Mouse (Mus musculus): ENCODE results near the gene Gm3417. TPM values are rescaled to one million over a fixed set of nuclear protein-coding genes. Genes with fewer than 3 reads are reported as not detected.
"Not testable (repeated sequence)": the region's sequence is repeated elsewhere in the genome, so short reads cannot be mapped to it uniquely, and the experiment has no call there.

The Gm3417 gene
- polyA plus RNA-seq, 1 experiment from 2014 or later: 0.30 TPM

GRCm38 (mm10) chr17:14994140-14994539 lies 15.6 kb upstream of the Gm3417 start:
- not testable (repeated sequence) for H3K4me3 ChIP-seq (replicated peaks; ENCODE audit: low read length); H3K36me3 ChIP-seq (ENCODE audit: control insufficient read depth, insufficient read depth, low read length); ATAC-seq (ENCODE audit: insufficient read depth, low FRiP score); H3K27me3 ChIP-seq (ENCODE audit: control insufficient read depth, insufficient read depth, low read length); H3K9ac ChIP-seq (ENCODE audit: low read length); H3K9me3 ChIP-seq (replicated peaks; ENCODE audit: control insufficient read depth, low read length); H3K4me2 ChIP-seq (ENCODE audit: low read depth, low read length); H3K27ac ChIP-seq (ENCODE audit: low read length); H3K4me1 ChIP-seq (ENCODE audit: control insufficient read depth, insufficient read depth, low read length)
- no CpG with 5 or more reads among the region's 5 CpGs for WGBS

- H3K4me2 ChIP-seq (ENCODE audit: low read depth, low read length); H3K27me3 ChIP-seq (ENCODE audit: control insufficient read depth, insufficient read depth, low read length); H3K9me3 ChIP-seq (replicated peaks; ENCODE audit: control insufficient read depth, low read length); H3K9ac ChIP-seq (ENCODE audit: low read length); H3K4me3 ChIP-seq (replicated peaks; ENCODE audit: low read length); H3K27ac ChIP-seq (ENCODE audit: low read length); H3K4me1 ChIP-seq (ENCODE audit: control insufficient read depth, insufficient read depth, low read length); H3K36me3 ChIP-seq (ENCODE audit: control insufficient read depth, insufficient read depth, low read length): not testable (repeated sequence)
- ATAC-seq (ENCODE audit: insufficient read depth, low FRiP score): peak; percentile 88
- no CpG with 5 or more reads among the region's 47 CpGs for WGBS
Observed at GRCm38 (mm10) chr17:14993139-14993832, 14.7 kb upstream of the Gm3417 start.

GRCm38 (mm10) chr17:14992522-14993138 lies 14.0 kb upstream of the Gm3417 start:
- not testable (repeated sequence) for H3K27me3 ChIP-seq (ENCODE audit: control insufficient read depth, insufficient read depth, low read length); H3K9ac ChIP-seq (ENCODE audit: low read length); H3K4me2 ChIP-seq (ENCODE audit: low read depth, low read length); H3K27ac ChIP-seq (ENCODE audit: low read length); H3K9me3 ChIP-seq (replicated peaks; ENCODE audit: control insufficient read depth, low read length); H3K4me1 ChIP-seq (ENCODE audit: control insufficient read depth, insufficient read depth, low read length); H3K36me3 ChIP-seq (ENCODE audit: control insufficient read depth, insufficient read depth, low read length); H3K4me3 ChIP-seq (replicated peaks; ENCODE audit: low read length)
- ATAC-seq (ENCODE audit: insufficient read depth, low FRiP score): peak; percentile 85
- no CpG with 5 or more reads among the region's 98 CpGs for WGBS

GRCm38 (mm10) chr17:14990116-14990702 lies 11.6 kb upstream of the Gm3417 start:
- not testable (repeated sequence) for H3K27me3 ChIP-seq (ENCODE audit: control insufficient read depth, insufficient read depth, low read length); H3K4me3 ChIP-seq (replicated peaks; ENCODE audit: low read length); H3K9me3 ChIP-seq (replicated peaks; ENCODE audit: control insufficient read depth, low read length); ATAC-seq (ENCODE audit: insufficient read depth, low FRiP score); H3K4me1 ChIP-seq (ENCODE audit: control insufficient read depth, insufficient read depth, low read length); H3K9ac ChIP-seq (ENCODE audit: low read length); H3K36me3 ChIP-seq (ENCODE audit: control insufficient read depth, insufficient read depth, low read length); H3K4me2 ChIP-seq (ENCODE audit: low read depth, low read length); H3K27ac ChIP-seq (ENCODE audit: low read length)
- 79% methylated on average over 4 of the region's 5 CpGs for WGBS

- not testable (repeated sequence) for ATAC-seq (ENCODE audit: insufficient read depth, low FRiP score)
Observed at GRCm38 (mm10) chr17:14977718-14978361, 750 bp downstream of the Gm3417 start.

GRCm38 (mm10) chr17:14968373-14968913 lies 10.1 kb downstream of the Gm3417 start:
- H3K27me3 ChIP-seq (ENCODE audit: control insufficient read depth, insufficient read depth, low read length); H3K9ac ChIP-seq (ENCODE audit: low read length); H3K4me1 ChIP-seq (ENCODE audit: control insufficient read depth, insufficient read depth, low read length); H3K36me3 ChIP-seq (ENCODE audit: control insufficient read depth, insufficient read depth, low read length); ATAC-seq (ENCODE audit: insufficient read depth, low FRiP score); H3K4me2 ChIP-seq (ENCODE audit: low read depth, low read length); H3K9me3 ChIP-seq (replicated peaks; ENCODE audit: control insufficient read depth, low read length); H3K4me3 ChIP-seq (replicated peaks; ENCODE audit: low read length); H3K27ac ChIP-seq (ENCODE audit: low read length): not testable (repeated sequence)
- WGBS: no CpG with 5 or more reads among the region's 6 CpGs

More at GRCm38 (mm10) chr17:14977718-14978361, 750 bp downstream of the Gm3417 start:
- H3K4me1 ChIP-seq (ENCODE audit: control insufficient read depth, insufficient read depth, low read length); H3K36me3 ChIP-seq (ENCODE audit: control insufficient read depth, insufficient read depth, low read length); H3K4me3 ChIP-seq (replicated peaks; ENCODE audit: low read length); H3K27ac ChIP-seq (ENCODE audit: low read length); H3K9ac ChIP-seq (ENCODE audit: low read length); H3K27me3 ChIP-seq (ENCODE audit: control insufficient read depth, insufficient read depth, low read length); H3K9me3 ChIP-seq (replicated peaks; ENCODE audit: control insufficient read depth, low read length): not testable (repeated sequence)
- H3K4me2 ChIP-seq (ENCODE audit: low read depth, low read length): peak overlapping the region; percentile 31; the same call in 1 of the 2 replicates
- under 1% methylated on average over 4 of the region's 7 CpGs for WGBS

- H3K36me3 ChIP-seq (ENCODE audit: control insufficient read depth, insufficient read depth, low read length); H3K4me3 ChIP-seq (replicated peaks; ENCODE audit: low read length): not testable (repeated sequence)
Observed at GRCm38 (mm10) chr17:14961557-14962154, 16.9 kb downstream of the Gm3417 start.

GRCm38 (mm10) chr17:14960951-14961556 lies 17.5 kb downstream of the Gm3417 start, which contains the start of gene Phf10:
TSS of gene Phf10 (minus strand) at chr17:14961273.
- ATAC-seq (ENCODE audit: insufficient read depth, low FRiP score): peak; percentile 83
- Histone ChIP-seq H3K4me3 (replicated peaks; ENCODE audit: low read length) (peak within 1 kb of the TSS; percentile 78), H3K4me2 (ENCODE audit: low read depth, low read length) (peak within 1 kb of the TSS; percentile 80), H3K27ac (ENCODE audit: low read length) (peak within 1 kb of the TSS; percentile 62; the same call in 1 of the 2 replicates), H3K9ac (ENCODE audit: low read length) (peak within 1 kb of the TSS; percentile 84)
- not testable (repeated sequence) for H3K36me3 ChIP-seq (ENCODE audit: control insufficient read depth, insufficient read depth, low read length); H3K27me3 ChIP-seq (ENCODE audit: control insufficient read depth, insufficient read depth, low read length); H3K4me1 ChIP-seq (ENCODE audit: control insufficient read depth, insufficient read depth, low read length); H3K9me3 ChIP-seq (replicated peaks; ENCODE audit: control insufficient read depth, low read length)
- WGBS: under 1% methylated on average over 45 of the region's 100 CpGs

More at GRCm38 (mm10) chr17:14961557-14962154, 16.9 kb downstream of the Gm3417 start:
- H3K4me2 ChIP-seq (ENCODE audit: low read depth, low read length); H3K9me3 ChIP-seq (replicated peaks; ENCODE audit: control insufficient read depth, low read length); H3K9ac ChIP-seq (ENCODE audit: low read length); H3K27me3 ChIP-seq (ENCODE audit: control insufficient read depth, insufficient read depth, low read length); H3K4me1 ChIP-seq (ENCODE audit: control insufficient read depth, insufficient read depth, low read length); H3K27ac ChIP-seq (ENCODE audit: low read length): not testable (repeated sequence)
- ATAC-seq (ENCODE audit: insufficient read depth, low FRiP score): peak; percentile 91
- no CpG with 5 or more reads among the region's 44 CpGs for WGBS
